Comparison of ENCODE assay signal across 20 mouse cellular contexts in genomic region chr10:36383331-36383730, GRCm38 (mm10).
DNase-seq lines count a peak whose midpoint lies in the region; ATAC-seq lines count a peak whose summit lies in the region.
"Had no signal": no experiment of that assay in that cellular context is flagged by ENCODE, and none has a peak within 500 bp of the region (broad histone marks: within the 10 kb centered on the region; RNA-seq: fewer than 3 reads in every experiment).

No protein-coding gene starts in this region.

- peak; percentile 68; the same call in 1 of the 2 replicates for ATAC-seq in forebrain, embryonic 14.5 days
- ATAC-seq in forebrain, embryonic 16.5 days: peak; percentile 84
- ATAC-seq: CD4-positive, CD25-positive, alpha-beta regulatory T cell, adult 4 months; intestine, embryonic 15.5 days had no signal

- DNase-seq in cerebellum, postnatal 10 days: peak; percentile 51 to 62
- no peak for DNase-seq in cerebellum, adult 11-12 months
- DNase-seq in forebrain, embryonic 14.5 days (ENCODE audit: low spot score): peak; percentile 42
- DNase-seq in forebrain, embryonic 10.5 days (ENCODE audit: extremely low spot score, low spot score): no peak
- peak; percentile 14 for DNase-seq in left cerebral cortex, postnatal 4 days
- DNase-seq in left cerebral cortex, postnatal 36 days (ENCODE audit: low spot score in 2 of 2): no peak
- DNase-seq in kidney, adult 9 months: no peak
- DNase-seq: adrenal gland, adult 8-10 months; adrenal gland, postnatal 36 days; B cell, adult 2 months; cerebellum, adult 18-20 months; gastrocnemius, postnatal 14 days; heart, adult 2 months; kidney, adult 18-20 months had no signal

- H3K4me3 ChIP-seq in forebrain, embryonic 14.5 days (ENCODE audit: low read depth, low read length): no peak overlapping the region
- no peak overlapping the region for H3K4me3 ChIP-seq in forebrain, embryonic 10.5 days
- no peak overlapping the region for H3K4me3 ChIP-seq in forebrain, embryonic 16.5 days (replicated peaks; ENCODE audit: low read length)
- H3K4me3 ChIP-seq: embryonic facial prominence, embryonic 10.5 days; heart, adult 2 months; heart, embryonic 12.5 days; intestine, embryonic 15.5 days had no signal

- H3K27me3 ChIP-seq in forebrain, embryonic 14.5 days (replicated peaks; ENCODE audit: control insufficient read depth, insufficient read depth, low read length): no peaks in the 10 kb centered on the region
- H3K27me3 ChIP-seq in forebrain, embryonic 10.5 days (ENCODE audit: poor library complexity, severe bottlenecking): no peaks in the 10 kb centered on the region
- H3K27me3 ChIP-seq in forebrain, embryonic 16.5 days (replicated peaks; ENCODE audit: control insufficient read depth, insufficient read depth, low read length): no peaks in the 10 kb centered on the region
- H3K27me3 ChIP-seq: heart, embryonic 12.5 days; intestine, embryonic 15.5 days had no signal

- no peak overlapping the region for H3K27ac ChIP-seq in forebrain, embryonic 14.5 days (ENCODE audit: low read depth, low read length)
- no peak overlapping the region for H3K27ac ChIP-seq in forebrain, embryonic 10.5 days
- H3K27ac ChIP-seq in forebrain, embryonic 16.5 days (ENCODE audit: low read length): no peak overlapping the region
- H3K27ac ChIP-seq: embryonic facial prominence, embryonic 10.5 days; heart, adult 2 months; intestine, embryonic 15.5 days had no signal

- no peaks in the 10 kb centered on the region for H3K4me1 ChIP-seq in forebrain, embryonic 14.5 days (ENCODE audit: control insufficient read depth, insufficient read depth, low read length)
- H3K4me1 ChIP-seq in forebrain, embryonic 10.5 days: no peaks in the 10 kb centered on the region
- no peaks in the 10 kb centered on the region for H3K4me1 ChIP-seq in forebrain, embryonic 16.5 days (replicated peaks; ENCODE audit: control insufficient read depth, insufficient read depth, low read length)
- H3K4me1 ChIP-seq: embryonic facial prominence, embryonic 10.5 days; heart, embryonic 12.5 days; intestine, embryonic 15.5 days had no signal

- H3K9ac ChIP-seq in forebrain, embryonic 14.5 days (ENCODE audit: low read length): no peak overlapping the region
- no peak overlapping the region for H3K9ac ChIP-seq in forebrain, embryonic 16.5 days (replicated peaks; ENCODE audit: low read depth, low read length)
- H3K9ac ChIP-seq: heart, embryonic 12.5 days; intestine, embryonic 15.5 days had no signal

- no peak overlapping the region for H3K4me2 ChIP-seq in forebrain, embryonic 14.5 days (ENCODE audit: low read length)
- no peak overlapping the region for H3K4me2 ChIP-seq in forebrain, embryonic 16.5 days (ENCODE audit: low read length)
- H3K4me2 ChIP-seq: heart, embryonic 12.5 days; intestine, embryonic 15.5 days had no signal

- no peaks in the 10 kb centered on the region for H3K9me3 ChIP-seq in forebrain, embryonic 14.5 days (replicated peaks; ENCODE audit: control insufficient read depth, low read length)
- H3K9me3 ChIP-seq in forebrain, embryonic 10.5 days: no peaks in the 10 kb centered on the region
- H3K9me3 ChIP-seq in forebrain, embryonic 16.5 days (ENCODE audit: control insufficient read depth, low read length): no peaks in the 10 kb centered on the region
- H3K9me3 ChIP-seq: embryonic facial prominence, embryonic 10.5 days; G1E; heart, embryonic 12.5 days; intestine, embryonic 15.5 days had no signal

- WGBS in forebrain, embryonic 14.5 days: 68% methylated on average over 4 of the region's 4 CpGs
- 80% methylated on average over 4 of the region's 4 CpGs for WGBS in forebrain, embryonic 10.5 days
- WGBS in forebrain, embryonic 16.5 days: 54% methylated on average over 4 of the region's 4 CpGs

- intact Hi-C loops in left cerebral cortex, postnatal 4 days (cut with DNase I): no loop called here
- intact Hi-C loops in left cerebral cortex, postnatal 36 days (cut with DNase I): no loop called here

- H3K36me3 ChIP-seq in forebrain, embryonic 14.5 days (ENCODE audit: control insufficient read depth, insufficient read depth, low read length): no peaks in the 10 kb centered on the region
- no peaks in the 10 kb centered on the region for H3K36me3 ChIP-seq in forebrain, embryonic 10.5 days (replicated peaks)
- no peaks in the 10 kb centered on the region for H3K36me3 ChIP-seq in forebrain, embryonic 16.5 days (ENCODE audit: control insufficient read depth, insufficient read depth)
- H3K36me3 ChIP-seq: embryonic facial prominence, embryonic 10.5 days; G1E; heart, embryonic 12.5 days; intestine, embryonic 15.5 days had no signal

Comparison
In these comparisons a context has a peak if more than half of its experiments do, and no peak if none do; other contexts are left out.
1. DNase-seq: peak in cerebellum, postnatal 10 days (2 of 2), forebrain, embryonic 14.5 days (single experiment) and left cerebral cortex, postnatal 4 days (single experiment); none in cerebellum, adult 11-12 months (single experiment), forebrain, embryonic 10.5 days (single experiment), left cerebral cortex, postnatal 36 days (0 of 2) and kidney, adult 9 months (single experiment).